Comparison of ENCODE assay signal across 13 mouse cellular contexts in genomic region chr2:169814757-169815156, GRCm38 (mm10).
DNase-seq lines count a peak whose midpoint lies in the region; ATAC-seq lines count a peak whose summit lies in the region.
"Had no signal": no experiment of that assay in that cellular context is flagged by ENCODE, and none has a peak within 500 bp of the region (broad histone marks: within the 10 kb centered on the region; RNA-seq: fewer than 3 reads in every experiment).

No protein-coding gene starts in this region.

- peaks cover 18% of the 10 kb centered on the region for H3K4me1 ChIP-seq in hindbrain, embryonic 10.5 days (replicated peaks)
- H3K4me1 ChIP-seq in hindbrain, embryonic 11.5 days (replicated peaks; ENCODE audit: control insufficient read depth, insufficient read depth, low read length), result no peaks in the 10 kb centered on the region
- H3K4me1 ChIP-seq in hindbrain, embryonic 14.5 days (replicated peaks; ENCODE audit: control insufficient read depth, insufficient read depth, low read length), result peaks cover 26% of the 10 kb centered on the region

- ATAC-seq in hindbrain, embryonic 11.5 days (ENCODE audit: low FRiP score), result no peak
- 0 out of 2 replicates have a peak, but pooled peaks have one; percentile 28 for ATAC-seq in hindbrain, embryonic 14.5 days (ENCODE audit: low FRiP score)
- ATAC-seq in monocyte, adult 5-6 weeks (replicated peaks; ENCODE audit: insufficient number of reproducible peaks, low FRiP score, low TSS enrichment, poor library complexity, severe bottlenecking), result no peak
- ATAC-seq: liver, postnatal 0 days had no signal

- no peaks in the 10 kb centered on the region for H3K9me3 ChIP-seq in hindbrain, embryonic 10.5 days
- H3K9me3 ChIP-seq in hindbrain, embryonic 11.5 days (ENCODE audit: control insufficient read depth, low read length), result no peaks in the 10 kb centered on the region
- no peaks in the 10 kb centered on the region for H3K9me3 ChIP-seq in hindbrain, embryonic 14.5 days (ENCODE audit: control insufficient read depth, low read length)
- H3K9me3 ChIP-seq: heart, embryonic 12.5 days; kidney, embryonic 15.5 days had no signal

- H3K36me3 ChIP-seq in hindbrain, embryonic 10.5 days, result no peaks in the 10 kb centered on the region
- no peaks in the 10 kb centered on the region for H3K36me3 ChIP-seq in hindbrain, embryonic 11.5 days (ENCODE audit: control insufficient read depth, insufficient read depth, low read length)
- no peaks in the 10 kb centered on the region for H3K36me3 ChIP-seq in hindbrain, embryonic 14.5 days (replicated peaks; ENCODE audit: control insufficient read depth, insufficient read depth)
- H3K36me3 ChIP-seq: heart, embryonic 12.5 days; kidney, embryonic 15.5 days had no signal

- no peak overlapping the region for H3K9ac ChIP-seq in hindbrain, embryonic 11.5 days (ENCODE audit: low read depth, low read length)
- H3K9ac ChIP-seq in hindbrain, embryonic 14.5 days, result no peak overlapping the region
- H3K9ac ChIP-seq: heart, embryonic 12.5 days; kidney, embryonic 15.5 days; liver, postnatal 0 days had no signal

- H3K27ac ChIP-seq in hindbrain, embryonic 10.5 days, result peak overlapping the region; percentile 1; the same call in 1 of the 2 replicates
- no peak overlapping the region for H3K27ac ChIP-seq in hindbrain, embryonic 11.5 days (ENCODE audit: low read depth, low read length)
- no peak overlapping the region for H3K27ac ChIP-seq in hindbrain, embryonic 14.5 days
- H3K27ac ChIP-seq: kidney, embryonic 15.5 days had no signal

- DNase-seq in hindbrain, embryonic 10.5 days (ENCODE audit: low spot score), result no peak
- no peak for DNase-seq in hindbrain, embryonic 11.5 days (ENCODE audit: low spot score)
- DNase-seq in right cerebral cortex, postnatal 10 days (ENCODE audit: low spot score in 2 of 2), result peak; percentile 41 to 57
- DNase-seq in right cerebral cortex, adult 18-20 months, result no peak
- DNase-seq in hindbrain, embryonic 14.5 days (ENCODE audit: low spot score), result no peak
- peak; percentile 82 for DNase-seq in retina, postnatal 1 day
- no peak for DNase-seq in lung, postnatal 25 days (ENCODE audit: low spot score)
- DNase-seq: adrenal gland, adult 8-10 months; gastrocnemius, postnatal 14 days; liver, postnatal 0 days had no signal

- 82% methylated on average over 10 of the region's 10 CpGs for WGBS in hindbrain, embryonic 10.5 days
- 72% methylated on average over 10 of the region's 10 CpGs for WGBS in hindbrain, embryonic 11.5 days
- 47% methylated on average over 10 of the region's 10 CpGs for WGBS in hindbrain, embryonic 14.5 days

- H3K27me3 ChIP-seq in hindbrain, embryonic 10.5 days (ENCODE audit: insufficient read depth, poor library complexity, severe bottlenecking), result peaks cover 7% of the 10 kb centered on the region; the same call in 1 of the 2 replicates
- H3K27me3 ChIP-seq in hindbrain, embryonic 11.5 days (ENCODE audit: control insufficient read depth, insufficient read depth, low read length), result no peaks in the 10 kb centered on the region
- no peaks in the 10 kb centered on the region for H3K27me3 ChIP-seq in hindbrain, embryonic 14.5 days (ENCODE audit: control insufficient read depth, insufficient read depth, low read length)
- H3K27me3 ChIP-seq: heart, embryonic 12.5 days; kidney, embryonic 15.5 days had no signal

- no peak overlapping the region for H3K4me3 ChIP-seq in hindbrain, embryonic 10.5 days
- no peak overlapping the region for H3K4me3 ChIP-seq in hindbrain, embryonic 11.5 days (ENCODE audit: low read depth, low read length)
- no peak overlapping the region for H3K4me3 ChIP-seq in hindbrain, embryonic 14.5 days (replicated peaks; ENCODE audit: low read length)
- H3K4me3 ChIP-seq: heart, embryonic 12.5 days; kidney, embryonic 15.5 days had no signal

- H3K4me2 ChIP-seq in hindbrain, embryonic 11.5 days (replicated peaks; ENCODE audit: low read depth, low read length), result no peak overlapping the region
- H3K4me2 ChIP-seq in hindbrain, embryonic 14.5 days (replicated peaks), result no peak overlapping the region
- H3K4me2 ChIP-seq: heart, embryonic 12.5 days; kidney, embryonic 15.5 days had no signal

Comparison
In these comparisons a context has a peak if more than half of its experiments do, and no peak if none do; other contexts are left out.
1. DNase-seq: peak in right cerebral cortex, postnatal 10 days (2 of 2) and retina, postnatal 1 day (single experiment); none in hindbrain, embryonic 10.5 days (single experiment), hindbrain, embryonic 11.5 days (single experiment), right cerebral cortex, adult 18-20 months (single experiment), hindbrain, embryonic 14.5 days (single experiment) and lung, postnatal 25 days (single experiment).